Mouse (Mus musculus): ENCODE results near the gene Pkd2. TPM values are rescaled to one million over a fixed set of nuclear protein-coding genes. Genes with fewer than 3 reads are reported as not detected.
"Not testable (repeated sequence)": the region's sequence is repeated elsewhere in the genome, so short reads cannot be mapped to it uniquely, and the experiment has no call there.

Gene Pkd2
- polyA plus RNA-seq (2017; shearing (Covaris generic)), result under 1 TPM in 1 of 2 experiments, not detected in 1; 0.11 TPM

DNA sequence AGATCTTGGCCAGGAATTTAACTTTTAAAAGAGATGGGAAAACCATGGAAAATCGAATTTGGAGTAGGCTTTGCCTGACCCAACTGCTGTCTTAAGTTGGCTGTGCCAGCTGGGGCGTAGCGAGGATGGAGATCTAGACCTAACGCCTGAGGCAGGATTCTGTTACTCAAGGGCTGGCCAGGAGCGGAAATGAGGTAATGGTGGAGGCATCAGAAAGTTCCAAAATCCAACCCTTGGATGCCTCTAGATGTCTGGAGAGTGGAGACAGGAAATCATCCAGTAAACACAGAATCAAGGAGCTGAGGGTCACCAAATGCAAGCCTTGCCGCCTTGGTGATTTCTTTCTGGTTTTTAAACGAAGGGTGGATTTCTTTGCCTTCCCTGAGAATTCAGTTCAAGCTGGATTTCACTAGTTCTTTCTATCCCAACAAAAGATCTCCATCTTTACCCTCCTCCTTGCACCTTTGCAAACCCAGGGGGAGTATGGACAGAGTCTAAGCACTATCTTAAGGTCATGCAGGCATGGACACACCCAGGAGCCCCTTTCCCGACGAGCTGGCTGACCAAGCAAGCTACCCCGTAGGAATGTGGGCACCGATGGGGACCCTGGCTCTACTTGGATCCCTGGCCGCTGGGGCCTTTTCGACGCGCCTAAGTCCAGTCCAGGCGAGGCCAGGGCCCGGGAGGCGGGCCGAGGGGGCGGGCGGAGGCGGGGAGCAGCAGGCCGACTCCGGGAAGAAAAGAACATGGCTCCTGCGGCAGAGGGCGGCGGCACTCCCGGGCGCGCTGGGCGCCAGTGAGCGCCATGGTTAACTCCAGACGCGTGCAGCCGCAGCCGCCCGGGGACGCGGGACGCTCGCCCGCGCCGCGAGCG lies at the start of gene Pkd2:
Pkd2 (plus strand) TSS at position 619 of the 874 bp plus-strand sequence.
- no peak for ATAC-seq

DNA sequence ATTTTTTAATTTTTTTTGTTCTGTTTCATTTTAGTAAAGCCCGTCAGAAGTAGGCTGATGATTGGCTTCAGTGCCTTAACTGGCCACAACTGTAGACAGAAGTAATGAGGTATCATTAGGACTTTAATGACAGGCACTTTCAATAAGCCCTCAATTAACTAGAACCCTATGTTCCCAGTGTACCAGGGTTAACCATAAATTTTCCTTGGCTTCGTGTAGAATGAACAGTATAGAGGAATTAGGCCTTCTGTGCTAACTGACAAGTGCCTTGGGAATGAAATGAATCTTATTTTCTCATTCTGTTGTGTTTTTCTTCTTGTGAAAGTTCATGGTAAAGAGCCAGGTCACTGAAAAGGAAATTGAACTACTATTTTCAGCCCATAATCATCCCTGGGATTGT lies 43.3 kb upstream of the Pkd2 start:
- ATAC-seq, result no peak

DNA sequence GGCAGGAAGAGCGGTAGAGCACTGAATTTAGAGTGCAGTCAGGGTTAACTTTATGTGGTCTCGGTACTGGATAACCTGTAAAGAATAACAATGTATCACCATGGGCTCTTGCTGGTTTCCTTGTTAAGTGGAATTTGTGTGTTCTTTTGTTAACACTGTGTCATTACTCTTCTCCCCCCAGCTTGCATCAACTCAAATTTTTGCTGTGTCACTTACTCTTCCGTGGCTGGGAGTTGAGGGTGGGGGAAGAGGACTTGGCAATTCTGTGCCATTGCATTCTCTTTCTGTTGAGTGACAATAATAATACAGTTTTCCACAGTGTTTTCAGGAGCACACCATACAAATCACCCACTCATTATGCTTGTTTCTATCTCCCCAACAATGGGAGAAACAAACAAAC lies 42.2 kb upstream of the Pkd2 start:
- no peak for ATAC-seq

DNA sequence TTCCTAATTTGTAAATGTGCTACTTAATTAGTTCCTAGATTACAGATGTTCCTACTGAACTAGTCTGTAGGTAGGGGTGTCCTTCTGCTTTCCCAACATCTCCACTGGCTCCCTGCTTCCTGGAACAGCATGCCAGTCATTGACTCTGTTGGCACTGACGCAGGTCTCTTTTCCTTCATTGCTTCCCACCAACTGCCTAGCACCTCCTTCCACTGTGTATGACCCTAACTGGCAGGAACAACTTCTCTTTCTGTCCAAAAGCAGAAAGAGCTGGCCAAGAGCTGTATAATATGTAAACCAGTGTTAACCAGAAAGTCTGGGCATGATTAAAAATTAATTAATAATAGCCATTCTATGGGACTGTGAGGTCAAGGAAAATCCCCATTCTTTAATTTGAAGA lies 41.5 kb upstream of the Pkd2 start:
- ATAC-seq, result no peak

DNA sequence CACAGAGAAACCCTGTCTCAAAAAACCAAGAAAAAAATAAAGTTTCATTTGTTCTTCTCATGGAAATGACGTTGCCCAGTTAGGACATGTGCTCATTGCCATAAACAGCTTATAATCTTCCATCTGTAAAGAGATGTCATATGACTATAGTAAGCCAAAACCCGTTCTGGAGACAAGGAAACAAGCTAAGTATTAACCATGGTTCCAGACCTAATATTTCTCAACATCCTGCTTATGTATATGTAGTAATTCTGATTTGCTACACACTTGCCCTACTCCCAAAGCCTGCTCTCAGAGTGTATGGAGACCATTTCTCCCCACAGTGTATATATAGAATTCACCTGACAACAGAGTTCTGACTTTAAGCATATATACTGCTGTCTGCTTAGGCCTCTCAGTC lies 37.2 kb upstream of the Pkd2 start:
- ATAC-seq, result no peak

DNA sequence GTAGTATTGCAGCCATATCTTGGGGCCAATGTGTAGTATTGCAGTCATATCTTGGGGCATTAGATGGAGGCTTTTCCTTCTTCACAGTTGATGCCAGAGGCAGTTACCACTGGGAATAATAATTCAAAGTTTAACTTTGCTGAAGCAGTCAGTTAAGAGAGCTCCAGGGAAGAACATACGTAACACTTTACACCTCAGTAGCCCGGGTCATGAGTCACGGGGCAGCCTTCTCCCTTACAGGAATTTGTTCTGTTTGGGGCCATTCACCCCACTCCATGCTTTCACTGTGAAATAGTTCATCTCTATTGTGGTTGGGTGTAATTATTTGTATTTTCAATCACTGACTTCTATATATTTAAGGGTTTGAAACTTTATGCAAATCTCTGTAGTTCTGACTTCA lies 35.4 kb upstream of the Pkd2 start:
- ATAC-seq, result no peak

DNA sequence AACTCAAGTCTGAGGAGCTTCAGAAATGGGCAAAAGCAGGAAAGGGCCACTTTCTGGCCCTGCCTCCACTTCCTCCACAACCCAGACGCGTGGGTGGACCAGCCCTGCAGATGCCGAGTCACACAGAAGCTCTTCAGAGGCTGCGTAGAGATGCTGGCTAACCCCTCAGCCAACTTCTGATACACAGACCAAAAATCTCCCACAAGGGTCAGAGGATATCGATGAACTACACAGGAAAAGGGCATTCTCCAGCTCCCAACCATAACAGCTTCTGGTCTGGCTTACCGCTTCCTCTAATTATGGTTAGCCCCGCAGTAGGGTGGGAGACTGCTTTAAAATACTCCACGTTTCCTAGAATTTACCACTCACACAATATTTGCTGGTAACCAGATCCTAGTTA lies 33.3 kb upstream of the Pkd2 start:
- no peak for ATAC-seq

DNA sequence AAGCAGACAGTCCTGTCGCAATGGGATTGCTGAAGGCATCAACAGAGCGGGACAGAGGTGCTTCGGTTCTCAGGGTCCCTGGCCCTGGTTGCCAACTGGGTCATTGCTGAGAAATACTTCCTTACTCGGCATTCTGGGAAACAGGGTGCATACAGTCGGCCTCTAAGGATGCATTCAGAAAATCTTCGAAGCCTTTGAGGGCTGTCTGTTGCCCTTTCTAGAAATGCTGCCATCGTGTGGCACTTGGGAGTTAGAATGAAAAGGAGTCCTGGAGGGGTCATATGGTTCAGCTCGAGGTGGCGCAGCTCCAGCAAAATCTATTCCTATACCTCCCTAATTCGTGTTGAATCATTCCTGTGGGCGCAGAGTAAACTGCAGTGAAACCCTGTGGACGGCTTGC lies 26.4 kb upstream of the Pkd2 start:
- no peak for ATAC-seq

DNA sequence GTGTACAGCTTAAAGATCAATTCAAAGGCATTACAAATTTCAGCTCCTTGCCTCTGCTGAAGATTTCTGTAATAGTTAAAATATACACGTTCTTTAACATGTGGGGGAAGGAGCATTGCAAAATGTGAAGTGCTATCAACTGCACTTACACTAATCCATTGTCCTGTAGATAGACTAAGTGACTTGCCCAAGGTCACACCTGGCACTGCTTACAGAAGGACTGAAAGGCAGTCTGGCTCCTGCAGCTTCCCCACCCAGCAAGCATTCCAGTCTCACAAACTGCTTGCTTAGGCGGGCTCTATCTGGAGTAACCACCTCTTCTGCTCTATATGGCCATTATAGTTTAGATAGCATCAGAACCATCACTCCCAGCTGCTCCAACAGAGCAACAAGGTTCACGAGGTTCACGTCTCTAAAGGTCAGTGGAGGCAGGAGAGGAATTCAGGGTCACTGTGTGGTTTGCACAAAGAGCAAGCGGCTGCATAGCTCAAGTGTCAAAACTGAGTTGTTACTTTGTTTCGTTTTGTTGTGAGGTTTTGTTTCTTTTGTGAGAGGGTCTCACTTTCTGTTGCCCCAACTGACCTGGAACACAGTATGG lies 25.2 kb upstream of the Pkd2 start:
- no peak for ATAC-seq

DNA sequence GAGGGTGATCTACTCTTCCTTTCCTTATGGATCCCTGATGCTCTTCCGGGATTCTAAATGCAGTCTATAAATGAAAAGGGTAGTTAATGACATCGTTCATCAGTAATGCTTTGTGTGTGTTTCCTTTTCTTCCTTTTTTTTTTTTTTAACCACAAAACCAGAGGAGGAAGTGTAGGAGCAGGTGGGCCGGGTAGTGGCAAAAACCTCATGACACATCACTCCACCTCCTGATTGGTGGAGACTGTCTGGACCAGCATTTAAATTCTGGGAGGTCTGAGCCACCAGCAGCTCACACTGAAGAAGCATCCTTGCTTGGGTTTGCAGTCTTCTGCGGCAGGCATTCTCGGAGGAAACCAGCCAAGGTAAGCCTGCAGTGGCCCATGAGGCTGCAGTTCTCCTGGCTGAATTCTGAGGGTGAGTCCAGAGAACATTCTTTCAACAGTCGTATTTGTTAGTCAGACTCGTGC lies 24.4 kb upstream of the Pkd2 start, which contains the start of gene Spp1:
Spp1 (plus strand) TSS at position 284 of the 467 bp plus-strand sequence.
- no peak for ATAC-seq

DNA sequence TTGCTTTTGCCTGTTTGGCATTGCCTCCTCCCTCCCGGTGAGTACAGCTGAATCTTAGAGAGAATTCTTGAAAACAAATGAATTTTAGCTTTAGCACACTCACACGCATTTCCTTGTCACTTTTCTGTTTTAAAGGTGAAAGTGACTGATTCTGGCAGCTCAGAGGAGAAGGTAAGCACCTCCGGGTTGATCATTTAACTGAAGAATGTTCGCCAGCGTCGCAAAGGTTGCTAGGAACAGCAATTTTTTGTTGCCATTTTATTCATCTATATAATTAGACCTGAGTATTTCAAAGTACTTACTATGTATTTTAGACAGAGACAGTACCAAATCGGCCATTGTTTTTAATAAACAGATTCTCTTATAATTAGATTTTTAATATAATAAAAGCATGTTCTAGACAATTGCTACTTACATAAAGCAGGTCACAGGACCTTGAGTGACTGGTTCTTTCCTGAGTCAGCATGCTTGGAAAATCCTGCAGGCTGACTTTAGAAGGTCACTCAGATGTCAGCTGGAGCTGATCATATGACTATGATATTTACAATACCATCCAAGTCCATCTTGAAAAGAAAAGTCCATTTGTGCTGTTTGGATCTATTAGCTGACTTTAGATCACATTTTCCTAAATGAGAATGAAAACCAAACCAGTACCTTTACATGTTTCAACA lies 22.7 kb upstream of the Pkd2 start:
- no peak for ATAC-seq

DNA sequence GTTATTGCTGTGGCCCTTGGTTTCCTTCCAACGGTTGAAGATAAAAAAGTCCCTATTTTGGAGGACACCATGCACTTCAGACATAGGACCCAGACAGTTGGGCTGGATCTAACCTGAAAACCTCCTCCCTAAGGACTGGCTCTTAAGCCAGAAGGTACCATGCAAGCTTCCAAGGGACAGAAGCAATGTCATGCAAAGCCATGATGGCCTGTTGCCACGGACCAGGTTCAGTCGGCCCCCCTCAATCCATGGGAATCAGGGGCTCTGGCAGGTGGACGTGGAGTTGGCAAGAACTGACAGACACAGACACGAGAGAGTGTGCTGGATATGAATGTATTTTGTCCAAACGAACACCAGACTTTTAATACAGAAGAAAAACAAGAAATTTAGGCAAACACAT lies 16.9 kb upstream of the Pkd2 start:
- ATAC-seq, result no peak

DNA sequence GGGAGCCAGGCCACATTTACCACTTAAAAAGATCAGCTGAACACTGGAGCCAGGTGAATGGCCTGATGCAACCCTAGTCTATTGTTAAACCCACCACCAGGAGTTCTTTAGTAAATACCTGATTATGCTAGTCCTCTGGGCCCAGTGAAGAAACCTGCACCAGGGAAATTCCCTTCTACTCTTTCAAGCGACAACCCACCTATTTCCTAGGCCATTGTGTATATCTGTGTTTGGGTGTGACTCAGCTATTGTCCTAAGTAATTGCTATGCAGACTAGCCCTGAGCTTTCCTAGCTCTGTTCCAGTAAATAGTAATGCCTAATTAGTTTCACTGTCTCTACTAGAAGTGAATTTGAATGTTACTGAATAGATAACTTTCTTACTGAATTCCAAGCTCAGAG lies 16.4 kb upstream of the Pkd2 start:
- ATAC-seq, result no peak

DNA sequence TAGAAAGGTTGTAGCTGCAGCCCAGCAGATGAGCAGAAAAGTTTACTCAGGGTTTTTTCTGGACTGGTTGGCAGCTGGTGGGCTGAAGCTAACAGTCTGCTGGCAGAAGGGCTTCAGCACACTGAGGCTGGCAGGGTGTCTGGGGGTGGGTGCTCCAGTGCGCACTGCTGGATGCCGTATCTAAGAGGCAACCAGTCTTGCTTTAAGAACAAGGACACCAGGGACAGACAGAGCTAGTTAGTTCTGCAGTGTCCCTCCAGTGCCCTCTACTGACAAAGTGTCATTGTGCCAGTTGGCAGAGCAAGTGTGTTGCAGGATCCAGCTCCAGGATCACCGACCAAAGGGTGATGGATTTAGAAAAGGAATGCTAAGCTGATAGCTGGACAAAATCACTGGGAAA lies 13.1 kb upstream of the Pkd2 start:
- ATAC-seq, result no peak

DNA sequence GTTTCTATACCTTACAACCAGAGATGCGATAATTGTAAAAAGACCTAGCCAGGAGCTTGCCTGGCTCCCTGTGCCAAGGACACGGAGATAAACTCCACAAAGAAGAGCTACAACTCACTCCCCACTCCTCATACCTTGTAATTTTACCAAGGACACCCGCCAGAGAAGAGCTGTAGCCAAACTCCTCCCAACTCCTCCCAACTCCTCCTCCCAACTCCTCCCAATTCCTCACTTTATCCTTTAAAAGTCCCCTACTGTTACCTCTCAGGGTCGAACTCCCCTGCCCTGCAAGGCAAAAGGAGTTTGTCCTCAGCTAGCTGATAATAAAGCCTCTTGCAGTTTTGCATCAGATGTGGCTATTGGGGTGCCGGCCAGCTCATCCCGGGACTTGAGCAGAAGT lies 10.9 kb upstream of the Pkd2 start:
- not testable (repeated sequence) for ATAC-seq

DNA sequence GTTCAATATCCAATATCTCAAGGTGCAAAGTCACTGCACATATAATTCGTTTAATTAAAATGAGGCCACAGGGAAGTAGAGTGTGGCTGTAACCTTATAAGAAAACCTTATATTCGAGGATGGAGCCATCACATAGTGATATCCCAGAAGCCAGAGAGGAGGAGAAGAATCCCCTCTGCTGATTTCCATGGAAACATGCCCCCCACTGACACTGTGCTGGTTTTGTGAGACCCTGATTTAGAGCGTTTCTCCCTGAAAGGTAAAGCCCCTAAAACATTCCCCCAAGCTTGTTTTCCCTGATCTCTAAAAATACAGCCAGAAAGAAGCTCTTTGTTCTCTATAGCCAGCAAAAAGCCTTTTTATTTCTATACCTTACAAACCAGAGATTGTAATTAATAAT lies 9.8 kb upstream of the Pkd2 start:
- ATAC-seq, result no peak

DNA sequence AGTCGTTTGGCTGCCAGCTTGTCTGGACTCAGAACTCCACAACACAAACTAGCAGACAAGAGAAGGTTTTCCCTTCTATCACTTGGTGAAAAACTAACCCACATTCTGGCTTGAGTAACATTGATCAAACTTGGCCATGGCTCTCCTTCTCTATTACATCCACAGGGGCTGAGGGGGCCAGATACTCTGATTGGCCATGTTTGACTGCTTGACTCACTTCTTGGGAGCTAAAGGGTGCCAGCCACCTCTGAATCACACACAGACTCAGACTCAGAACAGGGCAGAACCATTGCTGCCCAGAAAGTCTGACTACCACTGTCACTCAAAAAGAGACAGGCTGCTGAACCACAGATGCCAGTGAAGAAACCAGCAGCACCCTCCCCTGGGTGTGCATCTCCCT lies 6.2 kb upstream of the Pkd2 start:
- no peak for ATAC-seq

DNA sequence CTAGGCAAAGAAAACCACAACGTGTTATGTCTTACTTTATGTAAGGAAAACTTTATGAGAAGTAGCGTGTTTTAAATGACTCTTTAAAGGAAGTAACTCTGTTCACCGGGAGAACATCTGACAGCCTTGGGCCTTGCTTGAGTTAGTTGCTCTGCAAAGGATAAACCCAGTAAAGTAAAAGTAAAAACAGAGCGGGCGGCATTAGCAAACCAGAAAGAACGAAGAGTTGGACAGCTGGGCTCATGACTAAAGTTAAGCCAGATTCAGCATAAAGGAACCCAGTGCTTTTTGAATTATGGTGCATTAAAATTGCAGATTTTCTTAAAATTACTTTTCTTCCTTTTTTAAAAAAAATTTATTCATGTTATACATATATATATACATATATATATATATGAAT lies 4.7 kb upstream of the Pkd2 start:
- no peak for ATAC-seq

DNA sequence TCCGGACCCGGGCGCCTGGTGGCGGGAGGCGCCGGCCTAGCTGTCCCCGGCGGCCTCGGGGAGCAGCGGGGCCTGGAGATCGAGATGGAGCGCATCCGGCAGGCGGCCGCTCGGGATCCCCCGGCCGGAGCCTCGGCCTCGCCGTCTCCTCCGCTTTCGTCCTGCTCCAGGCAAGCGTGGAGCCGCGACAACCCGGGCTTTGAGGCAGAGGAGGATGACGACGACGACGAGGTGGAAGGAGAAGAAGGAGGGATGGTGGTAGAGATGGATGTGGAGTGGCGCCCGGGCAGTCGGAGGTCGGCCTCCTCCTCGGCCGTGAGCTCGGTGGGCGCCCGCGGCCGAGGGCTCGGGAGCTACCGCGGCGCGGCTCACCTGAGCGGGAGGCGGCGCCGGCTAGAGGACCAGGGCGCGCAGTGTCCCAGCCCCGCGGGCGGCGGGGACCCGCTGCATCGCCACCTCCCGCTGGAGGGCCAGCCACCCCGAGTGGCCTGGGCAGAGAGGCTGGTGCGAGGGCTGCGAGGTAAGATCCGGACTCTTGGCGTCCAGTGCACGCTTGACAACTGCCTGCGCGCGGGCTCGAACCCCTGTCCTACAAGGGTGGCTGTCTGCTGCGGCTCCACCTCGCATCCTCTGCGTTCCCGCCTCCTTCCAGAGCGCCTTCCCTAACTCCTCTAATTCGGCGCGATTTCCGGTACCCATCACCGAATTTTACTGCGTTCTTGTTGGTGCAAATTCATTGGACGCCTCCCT lies 631 bp downstream of the Pkd2 start:
- no peak for ATAC-seq

DNA sequence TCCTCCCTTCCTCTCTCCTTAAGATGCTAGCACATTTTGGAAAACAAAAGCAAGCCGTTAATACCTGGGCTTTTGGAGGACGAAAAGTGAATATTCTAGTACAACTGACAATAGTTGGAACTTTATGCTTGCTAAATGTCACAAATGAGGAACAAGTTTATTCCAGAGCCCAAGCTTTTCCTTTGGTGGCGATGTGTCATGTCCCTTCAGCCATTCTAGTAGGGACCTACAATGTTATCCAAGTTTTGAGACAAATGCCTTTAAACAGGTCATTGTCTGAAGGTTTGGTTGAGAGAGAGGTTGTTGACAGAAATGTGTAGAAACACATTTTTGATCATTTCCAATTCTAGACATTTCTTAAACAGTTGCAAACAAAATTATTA lies 1.2 kb downstream of the Pkd2 start:
- no peak for ATAC-seq

DNA sequence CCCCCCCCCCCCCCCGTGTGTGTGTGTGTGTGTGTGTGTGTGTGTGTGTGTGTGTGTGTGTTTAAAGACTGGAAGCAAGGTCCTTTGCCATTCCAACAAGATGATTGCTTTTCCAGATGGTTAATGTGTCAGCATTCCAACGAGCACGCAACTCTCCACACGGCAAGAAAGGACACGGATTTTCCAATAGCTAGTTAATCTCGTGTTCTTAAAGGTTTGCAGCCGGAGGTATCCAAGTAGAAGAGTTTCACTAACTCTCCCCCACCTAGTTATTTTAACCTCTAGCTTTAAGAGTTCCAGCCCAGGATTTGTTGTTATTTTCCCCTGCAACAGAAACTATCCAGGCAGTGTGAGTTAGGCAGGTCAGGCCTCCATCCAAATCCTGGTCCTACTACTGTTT lies 1.6 kb downstream of the Pkd2 start:
- ATAC-seq, result no peak

DNA sequence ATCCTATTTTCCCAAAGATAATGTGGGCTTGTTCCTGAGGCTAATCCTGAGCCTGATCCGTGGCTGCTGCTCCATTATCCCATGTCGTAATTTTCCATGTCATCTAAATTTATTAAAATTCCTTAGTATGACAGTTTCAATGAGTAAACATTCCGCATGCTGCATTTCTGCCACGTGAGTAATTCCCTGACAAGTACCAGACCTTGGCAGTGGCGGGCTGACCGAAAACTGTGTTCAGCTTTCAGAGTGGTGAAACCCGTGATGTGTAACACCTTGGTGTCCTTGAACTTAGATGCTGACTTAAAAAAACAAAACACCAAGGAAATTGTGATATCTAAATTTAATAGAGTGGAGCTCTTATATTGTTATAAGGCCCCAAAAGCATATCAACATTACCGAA lies 6.0 kb downstream of the Pkd2 start:
- no peak for ATAC-seq

DNA sequence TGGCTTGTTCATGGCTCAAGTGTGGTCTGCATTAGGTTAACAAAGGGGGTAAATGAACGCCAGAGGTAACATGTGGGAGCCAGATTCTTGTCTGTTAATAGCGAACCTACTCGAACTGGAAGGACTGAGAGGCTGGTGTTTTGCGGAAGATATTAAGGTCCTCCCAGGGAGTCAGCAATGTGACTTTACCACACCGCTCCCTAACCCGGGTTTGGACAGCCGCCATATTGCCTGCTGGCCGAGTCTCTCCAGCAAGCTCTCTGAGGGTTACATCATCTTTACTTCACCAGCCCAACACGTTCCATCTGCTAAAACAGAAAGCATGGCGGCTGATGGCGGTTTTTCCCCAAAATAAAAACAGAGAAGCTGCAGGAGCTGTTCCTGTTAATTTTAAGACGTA lies 6.5 kb downstream of the Pkd2 start:
- no peak for ATAC-seq

Measured in activated CD4-positive, CD25-positive, alpha-beta regulatory T cell, adult 4 months (primary cell).